Mouse (Mus musculus): ENCODE measurements around the gene Pawr.

DNA sequence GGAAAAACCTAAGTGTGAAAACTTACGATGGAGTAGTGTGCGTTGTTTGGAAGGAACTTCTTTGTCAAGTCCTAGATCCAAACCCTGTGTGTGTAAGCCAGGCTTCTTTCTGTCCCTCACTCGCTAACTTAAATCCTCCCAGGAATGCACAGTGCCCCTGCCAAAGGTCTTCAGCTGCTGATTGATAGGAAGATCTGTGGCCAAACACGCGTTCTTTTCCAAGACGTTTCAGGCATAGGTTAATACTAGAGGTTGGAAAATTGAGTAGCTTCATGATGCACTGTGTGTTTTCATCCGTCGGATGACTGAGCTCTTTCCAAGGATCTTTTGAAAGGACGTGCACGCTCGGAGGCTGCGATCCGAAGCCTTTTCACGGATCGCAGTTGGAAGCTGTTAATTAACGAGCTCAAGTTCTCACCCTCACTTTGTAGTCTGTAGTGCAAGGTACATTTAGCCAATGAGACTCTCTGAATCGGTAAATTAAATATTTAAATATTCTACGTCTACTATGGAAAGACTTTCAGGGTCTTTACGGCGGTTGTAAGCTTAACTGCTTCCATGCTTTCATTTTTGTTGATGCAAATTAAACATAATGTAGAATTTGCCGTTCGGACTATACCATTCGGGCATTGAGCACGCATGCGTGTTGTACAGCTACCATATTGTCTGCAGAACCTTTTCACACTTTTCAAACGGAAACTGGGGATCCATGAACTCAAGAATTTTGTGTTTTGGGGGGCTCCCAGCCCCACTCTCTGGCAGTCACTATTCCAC, 33.2 kb downstream of the Pawr start:
- TF ChIP-seq CTCF (IDR thresholded peaks at IDR 0.05; ENCODE audit: borderline replicate concordance, control insufficient read depth, extremely low read depth, insufficient read depth, low read length, poor library complexity) (no peak), POLR2A (IDR thresholded peaks at IDR 0.05; ENCODE audit: control insufficient read depth, extremely low read depth, insufficient read depth, low read length, poor library complexity) (no peak)

All from thymus, adult 2 months (tissue).